Mouse (Mus musculus): ENCODE results near the gene Hist2h2aa1. TPM values are rescaled to one million over a fixed set of nuclear protein-coding genes. Genes with fewer than 3 reads are reported as not detected.
"Not testable (repeated sequence)": the region's sequence is repeated elsewhere in the genome, so short reads cannot be mapped to it uniquely, and the experiment has no call there.

Gene Hist2h2aa1
- polyA plus RNA-seq, 1 experiment: not detected

GRCm38 (mm10) chr3:96284457-96284856, 39.2 kb downstream of the Hist2h2aa1 start:
- no peaks in the 10 kb centered on the region for H3K4me1 ChIP-seq (ENCODE audit: control insufficient read depth, insufficient read depth, low read length)
- WGBS: 16% methylated on average over 4 of the region's 4 CpGs

DNA sequence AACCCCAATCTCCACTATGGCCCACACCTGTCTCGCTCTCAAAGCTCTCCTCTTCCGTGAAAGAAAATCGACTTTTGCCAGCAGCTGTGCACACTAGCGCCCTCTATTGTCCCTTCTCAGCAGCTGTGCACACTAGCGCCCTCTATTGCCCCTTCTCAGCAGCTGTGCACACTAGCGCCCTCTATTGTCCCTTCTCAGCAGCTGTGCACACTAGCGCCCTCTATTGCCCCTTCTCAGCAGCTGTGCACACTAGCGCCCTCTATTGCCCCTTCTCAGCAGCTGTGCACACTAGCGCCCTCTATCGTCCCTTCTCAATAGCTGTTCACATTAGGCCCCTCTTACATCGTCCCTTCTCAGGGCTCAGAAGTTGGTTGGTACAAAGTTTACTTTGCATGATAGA, 42.0 kb downstream of the Hist2h2aa1 start:
- H3K4me3 ChIP-seq (ENCODE audit: insufficient read depth, low read depth, low read length); H3K4me1 ChIP-seq (ENCODE audit: control insufficient read depth, insufficient read depth, low read length); H3K27ac ChIP-seq (ENCODE audit: insufficient read depth, low read depth, low read length): not testable (repeated sequence)
- WGBS: 87% methylated on average over 11 of the region's 11 CpGs
- TF ChIP-seq CTCF (IDR thresholded peaks at IDR 0.05; ENCODE audit: insufficient read depth, low read depth, low read length): peak; percentile 66; the same call in 1 of the 2 replicates

More at GRCm38 (mm10) chr3:96284457-96284856, 39.2 kb downstream of the Hist2h2aa1 start:
- Histone ChIP-seq H3K4me3 (ENCODE audit: insufficient read depth, low read depth, low read length) (no peak overlapping the region), H3K27ac (ENCODE audit: insufficient read depth, low read depth, low read length) (no peak overlapping the region)
- no peak for TF ChIP-seq CTCF (IDR thresholded peaks at IDR 0.05; ENCODE audit: insufficient read depth, low read depth, low read length)
- TF ChIP-seq POLR2A (IDR thresholded peaks at IDR 0.05; ENCODE audit: insufficient read depth, low read depth, low read length): no peak

DNA sequence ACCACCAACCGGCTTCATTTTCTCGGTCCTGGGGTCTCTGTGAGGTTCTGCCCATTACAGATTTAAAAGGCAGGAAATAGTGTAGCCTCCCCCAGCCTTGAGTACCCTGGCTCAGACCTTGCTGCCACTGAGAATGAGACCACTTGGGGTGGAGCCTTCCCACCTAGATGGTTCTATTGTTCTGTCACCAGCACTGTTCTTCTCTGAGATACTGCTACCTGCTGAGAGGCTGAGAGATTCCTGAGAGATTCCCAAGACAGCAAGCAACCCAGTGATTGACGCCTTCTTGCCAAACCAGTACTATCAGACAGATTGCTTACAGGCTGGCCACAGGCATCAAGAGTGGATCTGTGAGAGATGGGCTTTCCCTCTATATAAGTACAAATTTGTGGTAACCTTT, 43.9 kb downstream of the Hist2h2aa1 start:
- Histone ChIP-seq H3K27ac (ENCODE audit: insufficient read depth, low read depth, low read length) (no peak overlapping the region), H3K4me1 (ENCODE audit: control insufficient read depth, insufficient read depth, low read length) (no peaks in the 10 kb centered on the region), H3K4me3 (ENCODE audit: insufficient read depth, low read depth, low read length) (no peak overlapping the region)
- TF ChIP-seq CTCF (IDR thresholded peaks at IDR 0.05; ENCODE audit: insufficient read depth, low read depth, low read length) (no peak), POLR2A (IDR thresholded peaks at IDR 0.05; ENCODE audit: insufficient read depth, low read depth, low read length) (no peak)
- 81% methylated on average over 3 of the region's 3 CpGs for WGBS

DNA sequence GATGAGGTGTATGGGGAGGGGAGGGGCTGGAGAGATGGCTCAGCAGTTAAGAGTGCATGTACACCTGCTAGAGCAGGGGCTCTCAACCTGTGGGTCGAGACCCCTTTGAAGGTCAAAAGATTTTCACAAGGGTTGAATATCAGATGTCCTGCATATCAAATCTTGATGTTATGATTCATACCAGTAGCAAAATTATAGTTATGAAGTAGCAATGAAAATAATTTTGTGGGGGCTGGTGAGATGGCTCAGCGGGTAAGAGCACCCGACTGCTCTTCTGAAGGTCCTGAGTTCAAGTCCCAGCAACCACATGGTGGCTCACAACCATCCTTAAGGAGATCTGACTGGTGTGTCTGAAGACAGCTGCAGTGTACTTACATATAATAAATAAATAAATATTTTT, 45.4 kb downstream of the Hist2h2aa1 start:
- not testable (repeated sequence) for H3K27ac ChIP-seq (ENCODE audit: insufficient read depth, low read depth, low read length); H3K4me1 ChIP-seq (ENCODE audit: control insufficient read depth, insufficient read depth, low read length); H3K4me3 ChIP-seq (ENCODE audit: insufficient read depth, low read depth, low read length)
- WGBS: 91% methylated on average over 3 of the region's 3 CpGs

GRCm38 (mm10) chr3:96292641-96293040, 47.3 kb downstream of the Hist2h2aa1 start:
- no peaks in the 10 kb centered on the region for H3K4me1 ChIP-seq (ENCODE audit: control insufficient read depth, insufficient read depth, low read length)
- H3K27ac ChIP-seq (ENCODE audit: insufficient read depth, low read depth, low read length): no peak overlapping the region
- WGBS: 72% methylated on average over 6 of the region's 6 CpGs
- TF ChIP-seq CTCF (IDR thresholded peaks at IDR 0.05; ENCODE audit: insufficient read depth, low read depth, low read length) (no peak), POLR2A (IDR thresholded peaks at IDR 0.05; ENCODE audit: insufficient read depth, low read depth, low read length) (no peak)
- H3K4me3 ChIP-seq (ENCODE audit: insufficient read depth, low read depth, low read length): no peak overlapping the region

- 53% methylated on average over 5 of the region's 5 CpGs for WGBS
- H3K4me1 ChIP-seq (ENCODE audit: control insufficient read depth, insufficient read depth, low read length): no peaks in the 10 kb centered on the region
- no peak overlapping the region for H3K4me3 ChIP-seq (ENCODE audit: insufficient read depth, low read depth, low read length)
- TF ChIP-seq POLR2A (IDR thresholded peaks at IDR 0.05; ENCODE audit: insufficient read depth, low read depth, low read length) (no peak), CTCF (IDR thresholded peaks at IDR 0.05; ENCODE audit: insufficient read depth, low read depth, low read length) (no peak)
- no peak overlapping the region for H3K27ac ChIP-seq (ENCODE audit: insufficient read depth, low read depth, low read length)
Measured at GRCm38 (mm10) chr3:96293368-96293767, 48.1 kb downstream of the Hist2h2aa1 start.

- Histone ChIP-seq H3K27ac (ENCODE audit: insufficient read depth, low read depth, low read length) (no peak within 1 kb of the TSS), H3K4me1 (ENCODE audit: control insufficient read depth, insufficient read depth, low read length) (no peaks in the 10 kb centered on the region), H3K4me3 (ENCODE audit: insufficient read depth, low read depth, low read length) (no peak within 1 kb of the TSS)
- no peak for TF ChIP-seq POLR2A (IDR thresholded peaks at IDR 0.05; ENCODE audit: insufficient read depth, low read depth, low read length)
- no peak for TF ChIP-seq CTCF (IDR thresholded peaks at IDR 0.05; ENCODE audit: insufficient read depth, low read depth, low read length)
- WGBS: 69% methylated on average over 4 of the region's 4 CpGs
Measured at GRCm38 (mm10) chr3:96293787-96294186, 48.5 kb downstream of the Hist2h2aa1 start, which contains the start of gene Fcgr1. TSS of gene Fcgr1 (minus strand) at chr3:96293969.

Other genes starting within 250 kb of the Hist2h2aa1 start
- not detected in 2 replicates for gene Plekho1, start 249.5 kb upstream of the Hist2h2aa1 start, polyA plus RNA-seq (2012; ENCODE audit: insufficient read depth, insufficient read length, low replicate concordance, missing spikeins)
- gene Vps45, start 187.0 kb upstream of the Hist2h2aa1 start, polyA plus RNA-seq (2012; ENCODE audit: insufficient read depth, insufficient read length, low replicate concordance, missing spikeins): not detected in 2 replicates
- gene Otud7b, start 141.0 kb upstream of the Hist2h2aa1 start, polyA plus RNA-seq (2012; ENCODE audit: insufficient read depth, insufficient read length, low replicate concordance, missing spikeins): not detected in 2 replicates
- gene Mtmr11, start 83.5 kb upstream of the Hist2h2aa1 start, polyA plus RNA-seq (2012; ENCODE audit: insufficient read depth, insufficient read length, low replicate concordance, missing spikeins): not detected in 2 replicates
- gene Sf3b4, start 73.2 kb upstream of the Hist2h2aa1 start, polyA plus RNA-seq (2012; ENCODE audit: insufficient read depth, insufficient read length, low replicate concordance, missing spikeins): not detected in 2 replicates
- 106 TPM in 1 of 2 replicates, not detected in the other for gene Sv2a, start 64.3 kb upstream of the Hist2h2aa1 start, polyA plus RNA-seq (2012; ENCODE audit: insufficient read depth, insufficient read length, low replicate concordance, missing spikeins)
- gene Bola1, start 25.8 kb upstream of the Hist2h2aa1 start, polyA plus RNA-seq (2012; ENCODE audit: insufficient read depth, insufficient read length, low replicate concordance, missing spikeins): not detected in 2 replicates
- not detected in 2 replicates for gene Hist2h2ab, start 25.6 kb upstream of the Hist2h2aa1 start, polyA plus RNA-seq (2012; ENCODE audit: insufficient read depth, insufficient read length, low replicate concordance, missing spikeins)
- not detected in 2 replicates for gene Hist2h2ac, start 24.6 kb upstream of the Hist2h2aa1 start, polyA plus RNA-seq (2012; ENCODE audit: insufficient read depth, insufficient read length, low replicate concordance, missing spikeins)
- gene Hist2h2be, start 24.4 kb upstream of the Hist2h2aa1 start, polyA plus RNA-seq (2012; ENCODE audit: insufficient read depth, insufficient read length, low replicate concordance, missing spikeins): not detected in 2 replicates
- gene Hist2h3c2, start 6.4 kb upstream of the Hist2h2aa1 start, polyA plus RNA-seq (2012; ENCODE audit: insufficient read depth, insufficient read length, low replicate concordance, missing spikeins): not detected in 2 replicates
- gene Hist2h2aa2, start 5.2 kb upstream of the Hist2h2aa1 start, polyA plus RNA-seq (2012; ENCODE audit: insufficient read depth, insufficient read length, low replicate concordance, missing spikeins): not detected in 2 replicates
- gene Hist2h3c1, start 1.2 kb downstream of the Hist2h2aa1 start, polyA plus RNA-seq (2012; ENCODE audit: insufficient read depth, insufficient read length, low replicate concordance, missing spikeins): not detected in 2 replicates
- gene Hist2h4, start 17.8 kb downstream of the Hist2h2aa1 start, polyA plus RNA-seq (2012; ENCODE audit: insufficient read depth, insufficient read length, low replicate concordance, missing spikeins): not detected in 2 replicates
- gene Hist2h3b, start 23.2 kb downstream of the Hist2h2aa1 start, polyA plus RNA-seq (2012; ENCODE audit: insufficient read depth, insufficient read length, low replicate concordance, missing spikeins): not detected in 2 replicates
- not detected in 2 replicates for gene Hist2h2bb, start 24.3 kb downstream of the Hist2h2aa1 start, polyA plus RNA-seq (2012; ENCODE audit: insufficient read depth, insufficient read length, low replicate concordance, missing spikeins)
- gene Fcgr1, start 48.5 kb downstream of the Hist2h2aa1 start, polyA plus RNA-seq (2012; ENCODE audit: insufficient read depth, insufficient read length, low replicate concordance, missing spikeins): not detected in 2 replicates
- not detected in 2 replicates for gene BC107364, start 206.8 kb downstream of the Hist2h2aa1 start, polyA plus RNA-seq (2012; ENCODE audit: insufficient read depth, insufficient read length, low replicate concordance, missing spikeins)